Mouse (Mus musculus): ENCODE results near the gene Shroom3. TPM values are rescaled to one million over a fixed set of nuclear protein-coding genes. Genes with fewer than 3 reads are reported as not detected.
A peak's percentile ranks its signal among the peaks of the same experiment; 100 is the strongest.

The Shroom3 gene
- total RNA-seq, 2 experiments from 2014 or later: 8.9 to 11.0 TPM

- peak in 1 of 2 experiments; percentile 40 for DNase-seq (ENCODE audit: low spot score in 2 of 2)
Measured at GRCm38 (mm10) chr5:92997428-92998120, 314.3 kb downstream of the Shroom3 start.

GRCm38 (mm10) chr5:92998494-92999016 lies 315.3 kb downstream of the Shroom3 start:
- DNase-seq (ENCODE audit: low spot score in 2 of 2): no peak

DNA sequence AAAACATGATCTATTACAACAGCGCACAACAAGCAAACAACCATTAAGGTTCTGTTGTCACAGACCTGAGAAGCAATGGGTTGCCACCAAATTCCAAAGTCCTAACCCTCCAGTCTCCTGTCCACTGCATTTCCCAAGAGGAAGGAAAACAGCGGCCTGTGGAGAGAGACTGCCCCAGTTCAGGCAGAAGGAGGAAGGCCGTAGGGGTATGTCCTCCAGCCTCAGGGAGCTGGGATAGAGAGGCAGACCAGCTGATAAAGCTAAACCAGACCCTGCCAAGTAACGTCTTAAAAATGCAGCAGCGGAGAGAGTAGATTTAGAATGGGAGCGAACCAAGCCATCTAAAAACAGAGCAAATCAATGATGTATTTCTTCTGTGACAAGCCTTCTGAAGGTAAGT lies 316.8 kb downstream of the Shroom3 start:
- DNase-seq (ENCODE audit: low spot score in 2 of 2): no peak

DNA sequence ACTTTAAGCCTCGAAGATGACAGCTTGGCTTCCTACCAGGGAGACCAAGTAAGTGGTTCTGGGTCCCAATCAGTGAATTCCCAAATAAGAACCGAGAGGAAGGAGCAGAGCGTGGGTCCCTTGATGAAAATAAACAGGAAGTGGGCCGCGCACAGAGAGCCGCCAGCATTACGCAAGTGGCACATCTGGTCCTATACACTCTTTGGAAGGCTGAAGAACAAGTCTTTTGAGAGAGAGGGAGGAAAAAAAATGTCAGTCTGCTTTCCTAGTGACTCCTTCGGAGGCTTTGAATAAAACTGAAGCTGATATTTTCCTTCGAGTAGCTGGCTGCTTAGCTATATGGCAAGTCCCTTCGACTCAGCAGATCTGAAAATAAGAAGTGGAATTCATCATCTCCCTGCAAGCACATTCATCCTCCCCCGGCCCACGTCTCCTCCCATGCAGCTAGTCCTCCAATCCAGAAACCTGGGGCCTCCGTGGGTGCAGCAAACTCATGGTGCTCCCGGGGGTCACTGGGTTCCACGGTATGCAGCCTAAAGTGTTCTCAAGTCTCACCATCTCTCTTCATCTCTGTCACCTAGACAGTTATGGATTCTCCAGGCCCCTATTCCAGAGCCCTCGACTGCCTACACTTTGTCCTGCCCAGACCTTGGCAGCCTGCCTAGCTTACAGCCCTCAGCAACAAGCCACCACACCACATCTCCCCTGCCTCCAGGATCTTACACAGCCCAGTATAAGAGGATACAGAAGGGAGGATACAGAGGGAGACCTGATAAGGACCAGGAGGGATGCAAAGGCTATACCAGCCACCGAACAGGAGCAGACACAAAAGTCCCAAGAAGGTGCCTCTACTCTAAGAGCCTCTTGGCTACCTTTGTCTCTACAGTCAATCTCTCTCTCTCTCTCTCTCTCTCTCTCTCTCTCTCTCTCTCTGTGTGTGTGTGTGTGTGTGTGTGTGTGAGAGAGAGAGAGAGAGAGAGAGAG lies 317.8 kb downstream of the Shroom3 start:
- no peak for DNase-seq (ENCODE audit: low spot score in 2 of 2)

DNA sequence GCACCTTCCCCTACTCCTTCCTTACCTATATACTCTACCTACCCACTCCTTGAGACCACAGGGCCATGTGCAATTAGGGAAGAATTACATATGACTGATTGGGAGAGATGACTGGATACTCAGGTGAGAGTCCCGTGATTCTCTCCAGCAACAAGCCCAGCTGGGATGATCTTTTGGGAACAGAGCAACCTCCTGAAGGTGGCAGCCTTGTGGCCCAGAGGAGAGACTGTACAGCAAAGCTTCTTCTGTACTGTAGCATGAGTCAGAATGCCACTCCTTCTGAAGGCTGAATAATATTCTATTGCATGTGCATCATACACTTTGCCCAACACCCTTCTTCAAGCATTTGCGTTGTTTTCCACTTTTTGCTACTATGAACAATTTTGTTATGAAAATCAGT lies 319.4 kb downstream of the Shroom3 start:
- no peak for DNase-seq (ENCODE audit: low spot score in 2 of 2)

- peak in 1 of 2 experiments; percentile 41 for DNase-seq (ENCODE audit: low spot score in 2 of 2)
Measured at GRCm38 (mm10) chr5:93005229-93005814, 322.1 kb downstream of the Shroom3 start.

- DNase-seq (ENCODE audit: low spot score in 2 of 2): no peak
Measured at GRCm38 (mm10) chr5:93005815-93006341, 322.6 kb downstream of the Shroom3 start.

DNA sequence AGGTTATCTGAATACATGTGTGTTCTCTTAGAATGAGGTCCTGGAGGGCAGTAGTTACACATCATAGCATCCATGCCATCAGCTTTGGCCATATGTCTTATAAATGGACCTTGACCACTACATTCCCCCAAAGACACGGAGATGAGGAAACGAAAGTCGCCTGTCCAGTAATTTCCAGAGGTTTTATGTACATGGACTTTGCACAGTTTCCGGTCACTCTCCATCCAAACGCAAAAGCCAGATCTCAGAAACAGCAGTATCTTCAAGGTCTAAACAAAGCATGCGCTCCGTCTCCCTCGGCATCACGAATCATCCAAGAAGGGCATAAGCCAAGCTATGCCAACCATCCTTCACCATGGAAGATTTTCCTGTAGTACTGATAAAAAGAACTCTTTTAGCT lies 325.0 kb downstream of the Shroom3 start:
- no peak for DNase-seq (ENCODE audit: low spot score in 2 of 2)

Small RNAs within 50 kb of the gene (microRNA-seq; reads per million reads assigned to microRNA genes)
- not detected for gene Mir1961

Other genes with a start within 250 kb of the Shroom3 start
- 10 to 100 TPM; 22.6 to 25.6 TPM for gene Nup54, start 248.2 kb upstream of the Shroom3 start, total RNA-seq (2021)
- 10 to 100 TPM; 90.2 to 96.8 TPM for gene Scarb2, start 176.6 kb upstream of the Shroom3 start, total RNA-seq (2021)
- not detected for gene Fam47e, start 128.4 kb upstream of the Shroom3 start, total RNA-seq (2021)
- 100 to 1,000 TPM; 228 to 257 TPM for gene Stbd1, start 80.4 kb upstream of the Shroom3 start, total RNA-seq (2021)
- under 1 TPM; 0.10 to 0.25 TPM for gene Ccdc158, start 8.2 kb upstream of the Shroom3 start, total RNA-seq (2021)